8 mouse cellular contexts compared by ENCODE assay signal in genomic region chr11:108920636-108921505, GRCm38 (mm10). TPM values are rescaled to one million over a fixed set of nuclear protein-coding genes. Genes with fewer than 3 reads are reported as not detected.
A peak's percentile ranks its signal among the peaks of the same experiment; 100 is the strongest.
DNase-seq lines count a peak whose midpoint lies in the region; ATAC-seq and TF ChIP-seq lines count a peak whose summit lies in the region.

No protein-coding gene starts in this region.

- peak overlapping the region; percentile 48 for H3K4me3 ChIP-seq in bone marrow, adult 2 months (replicated peaks; ENCODE audit: control insufficient read depth, low read depth, low read length)
- peak overlapping the region; percentile 91 for H3K4me3 ChIP-seq in embryonic facial prominence, embryonic 11.5 days (ENCODE audit: low read depth, low read length)
- peak overlapping the region; percentile 98 for H3K4me3 ChIP-seq in heart, adult 2 months
- H3K4me3 ChIP-seq in limb, embryonic 11.5 days (ENCODE audit: low read depth, low read length) = peak overlapping the region; percentile 93
- peak overlapping the region; percentile 93 for H3K4me3 ChIP-seq in midbrain, embryonic 11.5 days (ENCODE audit: low read depth, low read length)

- ATAC-seq in embryonic facial prominence, embryonic 11.5 days (replicated peaks; ENCODE audit: insufficient number of reproducible peaks, low FRiP score, low TSS enrichment, low read depth) = peak; percentile 86
- peak; percentile 81 for ATAC-seq in limb, embryonic 11.5 days (ENCODE audit: insufficient number of reproducible peaks, low FRiP score, low TSS enrichment, low read depth)
- peak; percentile 80 for ATAC-seq in midbrain, embryonic 11.5 days (ENCODE audit: low FRiP score)

- H3K27me3 ChIP-seq in embryonic facial prominence, embryonic 11.5 days (ENCODE audit: control insufficient read depth, insufficient read depth, low read length) = no peaks in the 10 kb centered on the region
- H3K27me3 ChIP-seq in heart, adult 2 months (ENCODE audit: control insufficient read depth, insufficient read depth, low read length) = no peaks in the 10 kb centered on the region
- no peaks in the 10 kb centered on the region for H3K27me3 ChIP-seq in limb, embryonic 11.5 days (ENCODE audit: control insufficient read depth, insufficient read depth, low read length)
- no peaks in the 10 kb centered on the region for H3K27me3 ChIP-seq in midbrain, embryonic 11.5 days (ENCODE audit: control insufficient read depth, insufficient read depth, low read length)

- WGBS in bone marrow, adult 2 months = 1% methylated on average over 97 of the region's 104 CpGs
- under 1% methylated on average over 85 of the region's 104 CpGs for WGBS in embryonic facial prominence, embryonic 11.5 days
- WGBS in heart, adult 2 months = under 1% methylated on average over 84 of the region's 104 CpGs
- under 1% methylated on average over 102 of the region's 104 CpGs for WGBS in limb, embryonic 11.5 days
- WGBS in midbrain, embryonic 11.5 days = under 1% methylated on average over 76 of the region's 104 CpGs

- H3K9me3 ChIP-seq in embryonic facial prominence, embryonic 11.5 days (replicated peaks; ENCODE audit: control insufficient read depth, low read length) = no peaks in the 10 kb centered on the region; the same call in 1 of the 2 replicates
- no peaks in the 10 kb centered on the region for H3K9me3 ChIP-seq in limb, embryonic 11.5 days (ENCODE audit: control insufficient read depth, low read length)
- H3K9me3 ChIP-seq in midbrain, embryonic 11.5 days (ENCODE audit: control insufficient read depth, low read length) = no peaks in the 10 kb centered on the region; the same call in 1 of the 2 replicates

- no peak for TF ChIP-seq CTCF in bone marrow, adult 2 months (IDR thresholded peaks at IDR 0.05; ENCODE audit: control insufficient read depth, insufficient read depth, low read length)
- no peak for TF ChIP-seq CTCF in heart, adult 2 months (IDR thresholded peaks at IDR 0.05)

- no peaks in the 10 kb centered on the region for H3K79me2 ChIP-seq in heart, adult 2 months (replicated peaks; ENCODE audit: control insufficient read depth, insufficient read depth, low read length)

- intact Hi-C loops in heart, adult 2 months (cut with DNase I) = loop anchor here (5.0 kb wide), 1 partner anchor 474 kb away; no protein-coding TSS in a partner anchor

- peak; percentile 94 for DNase-seq in embryonic facial prominence, embryonic 11.5 days (ENCODE audit: low spot score)
- peak; percentile 83 to 88 for DNase-seq in heart, adult 2 months
- DNase-seq in kidney, adult 18-20 months = peak; percentile 83
- DNase-seq in limb, embryonic 11.5 days (ENCODE audit: low spot score) = peak; percentile 94
- peak; percentile 98 for DNase-seq in midbrain, embryonic 11.5 days (ENCODE audit: low spot score, missing footprints)
- peak; percentile 81 for DNase-seq in skeletal muscle tissue, adult 2 months (ENCODE audit: low read depth, low spot score)
- DNase-seq in adipocyte (ENCODE audit: low spot score) = no peak

- peak overlapping the region; percentile 61 for H3K27ac ChIP-seq in bone marrow, adult 2 months (ENCODE audit: control insufficient read depth, insufficient read depth, low read depth, low read length, poor library complexity)
- H3K27ac ChIP-seq in embryonic facial prominence, embryonic 11.5 days (replicated peaks; ENCODE audit: low read depth, low read length) = peak overlapping the region; percentile 100
- peak overlapping the region; percentile 96 for H3K27ac ChIP-seq in heart, adult 2 months
- H3K27ac ChIP-seq in limb, embryonic 11.5 days (replicated peaks; ENCODE audit: low read depth, low read length) = peak overlapping the region; percentile 99
- H3K27ac ChIP-seq in midbrain, embryonic 11.5 days (ENCODE audit: low read depth, low read length) = peak overlapping the region; percentile 100

- peak overlapping the region; percentile 92 for H3K9ac ChIP-seq in embryonic facial prominence, embryonic 11.5 days (replicated peaks; ENCODE audit: low read length)
- peak overlapping the region; percentile 92 for H3K9ac ChIP-seq in heart, adult 2 months (ENCODE audit: low read depth, low read length)
- H3K9ac ChIP-seq in limb, embryonic 11.5 days (ENCODE audit: low read length) = peak overlapping the region; percentile 95
- peak overlapping the region; percentile 97 for H3K9ac ChIP-seq in midbrain, embryonic 11.5 days (ENCODE audit: low read length)

- peak overlapping the region; percentile 85 for H3K4me2 ChIP-seq in embryonic facial prominence, embryonic 11.5 days (ENCODE audit: low read depth, low read length)
- H3K4me2 ChIP-seq in limb, embryonic 11.5 days (ENCODE audit: low read depth, severe bottlenecking) = peak overlapping the region; percentile 83
- peak overlapping the region; percentile 82 for H3K4me2 ChIP-seq in midbrain, embryonic 11.5 days

- no peak for TF ChIP-seq EP300 in heart, adult 2 months (IDR thresholded peaks at IDR 0.05; ENCODE audit: insufficient read depth, low read depth, low read length)

- no peaks in the 10 kb centered on the region; the same call in 1 of the 2 replicates for H3K36me3 ChIP-seq in embryonic facial prominence, embryonic 11.5 days (replicated peaks; ENCODE audit: control insufficient read depth, insufficient read depth, low read depth, low read length)
- H3K36me3 ChIP-seq in heart, adult 2 months (ENCODE audit: control insufficient read depth, insufficient read depth, low read length) = no peaks in the 10 kb centered on the region
- H3K36me3 ChIP-seq in limb, embryonic 11.5 days (ENCODE audit: control insufficient read depth, insufficient read depth, low read length) = no peaks in the 10 kb centered on the region
- no peaks in the 10 kb centered on the region for H3K36me3 ChIP-seq in midbrain, embryonic 11.5 days (ENCODE audit: control insufficient read depth, insufficient read depth, low read length)

- no peak for TF ChIP-seq POLR2A in bone marrow, adult 2 months (IDR thresholded peaks at IDR 0.05; ENCODE audit: borderline replicate concordance, control insufficient read depth, low read depth, low read length)
- peak; percentile 39; the same call in 1 of the 2 replicates for TF ChIP-seq POLR2A in heart, adult 2 months (IDR thresholded peaks at IDR 0.05; ENCODE audit: insufficient read depth, low read depth, low read length)

- H3K4me1 ChIP-seq in bone marrow, adult 2 months (ENCODE audit: control insufficient read depth, insufficient read depth, low read length) = no peaks in the 10 kb centered on the region
- H3K4me1 ChIP-seq in embryonic facial prominence, embryonic 11.5 days (ENCODE audit: control insufficient read depth, insufficient read depth, low read length) = peaks cover 12% of the 10 kb centered on the region
- H3K4me1 ChIP-seq in heart, adult 2 months (ENCODE audit: control insufficient read depth, insufficient read depth, low read length) = no peaks in the 10 kb centered on the region; the same call in 1 of the 2 replicates
- peaks cover 34% of the 10 kb centered on the region for H3K4me1 ChIP-seq in limb, embryonic 11.5 days (ENCODE audit: control insufficient read depth, insufficient read depth, low read length)
- peaks cover 47% of the 10 kb centered on the region for H3K4me1 ChIP-seq in midbrain, embryonic 11.5 days (ENCODE audit: control insufficient read depth, insufficient read depth, low read length)

RNA-seq across cellular contexts. Expression of gene Axin2, which starts 0.7 kb away (rescaled TPM):
- polyA plus RNA-seq in bone marrow, adult 2 months (2011; ENCODE audit: insufficient read depth, insufficient read length, low replicate concordance, missing spikeins) = 2.5 TPM in 1 of 2 replicates, not detected in the other
- 15.3 and 15.9 TPM in 2 replicates for polyA plus RNA-seq in embryonic facial prominence, embryonic 11.5 days (2014; fragmentation: Nextera tagmentation; extraction: Ambion mirVana)
- 1 to 10 TPM; 3.5 to 6.6 TPM for total RNA-seq in heart, adult 2 months (2021)
- 2.7 and 2.8 TPM in 2 replicates for polyA plus RNA-seq in heart, adult 2 months (2012; rRNA removed)
- 15.4 and 15.8 TPM in 2 replicates for polyA plus RNA-seq in limb, embryonic 11.5 days (2014; fragmentation: Nextera tagmentation; extraction: Ambion mirVana)
- polyA plus RNA-seq in midbrain, embryonic 11.5 days (2014; fragmentation: Nextera tagmentation; extraction: Ambion mirVana) = 20.8 and 23.1 TPM in 2 replicates

Comparison
In these comparisons a context has a peak if more than half of its experiments do, and no peak if none do; other contexts are left out.
1. H3K4me3 ChIP-seq: peak in every context shown above with its lines; median percentile 98 in heart, adult 2 months; 93 in limb, embryonic 11.5 days; 93 in midbrain, embryonic 11.5 days; 91 in embryonic facial prominence, embryonic 11.5 days; 48 in bone marrow, adult 2 months.